Mouse (Mus musculus) right cerebral cortex, postnatal 25 days (tissue): ENCODE measurements around the gene Ogt.

ENCODE experiments used
- DNase-seq: peaks from one replicate; pipeline ENCODE4 v3.0.0; 2022

Ogt gene

DNA sequence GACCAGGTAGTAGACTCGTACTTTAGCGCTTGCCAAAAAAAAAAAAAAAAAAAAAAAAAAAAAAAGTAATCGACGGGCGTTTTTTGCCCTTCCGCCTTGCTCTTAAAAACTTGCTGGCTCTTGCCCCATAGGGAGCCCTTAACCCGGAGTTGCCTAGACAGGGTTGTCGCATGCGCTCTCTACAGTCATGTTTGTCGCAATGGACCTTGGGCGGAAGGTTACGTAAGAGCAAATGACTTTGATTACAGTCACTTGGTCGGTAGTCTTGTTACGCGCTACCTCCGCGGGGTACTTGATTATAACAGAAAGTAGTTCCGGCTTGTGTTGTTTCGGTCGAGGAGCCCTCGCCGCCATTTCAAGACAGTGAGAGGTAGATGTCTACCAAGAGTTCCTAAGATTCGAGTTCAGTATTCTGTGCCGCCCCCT, at the start of gene Ogt:
Ogt (plus strand) TSS at position 320 of the 426 bp plus-strand sequence.
- peak; percentile 82 for DNase-seq

GRCm38 (mm10) chrX:101616183-101616582, 23.7 kb upstream of the Ogt start:
- DNase-seq: no peak

DNA sequence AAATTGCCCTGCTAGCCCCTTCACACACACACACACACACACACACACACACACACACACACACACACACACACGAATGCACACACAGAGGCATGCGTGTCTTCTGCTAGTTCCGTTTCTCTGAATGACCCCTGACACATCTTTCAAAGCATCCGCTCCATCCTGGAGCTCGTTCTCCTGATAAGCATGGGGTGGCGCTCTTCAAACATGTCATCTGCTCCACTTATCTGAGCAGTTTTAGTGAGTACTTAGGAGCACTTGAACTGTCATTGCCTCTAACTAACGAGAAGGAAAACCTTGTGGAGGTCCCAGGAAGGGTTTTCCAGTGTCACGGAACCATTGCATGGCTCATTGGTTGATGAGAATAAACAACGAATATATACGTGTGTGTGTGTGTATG, 22.0 kb upstream of the Ogt start:
- no peak for DNase-seq

- DNase-seq: no peak
These were observed 19.5 kb upstream of the Ogt start for GRCm38 (mm10) chrX:101620317-101620716.

- DNase-seq: no peak
These were observed 17.3 kb upstream of the Ogt start for GRCm38 (mm10) chrX:101622539-101622938.

- DNase-seq: no peak
These were observed 2.9 kb upstream of the Ogt start for GRCm38 (mm10) chrX:101636821-101637525.

GRCm38 (mm10) chrX:101638856-101639255, 1.0 kb upstream of the Ogt start:
- no peak for DNase-seq

DNA sequence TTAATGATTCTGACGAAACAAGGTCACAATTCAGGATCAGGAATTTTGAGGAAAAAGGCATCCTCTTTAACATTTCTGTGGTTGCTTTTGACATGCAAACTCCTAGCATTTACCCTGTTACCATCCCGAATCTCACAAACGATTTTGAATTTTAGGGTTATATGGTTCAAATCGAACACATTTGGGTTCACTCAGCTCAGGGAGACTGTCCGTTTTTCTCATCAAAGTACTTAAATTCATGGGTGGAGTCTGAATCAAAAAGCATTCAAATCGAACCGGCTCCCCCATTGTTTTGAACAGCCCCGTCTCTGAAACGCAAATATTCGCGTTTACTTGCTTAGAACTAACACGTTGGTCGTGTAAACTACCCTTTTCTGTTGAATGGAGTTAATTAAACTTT, 554 bp upstream of the Ogt start:
- DNase-seq: no peak

DNA sequence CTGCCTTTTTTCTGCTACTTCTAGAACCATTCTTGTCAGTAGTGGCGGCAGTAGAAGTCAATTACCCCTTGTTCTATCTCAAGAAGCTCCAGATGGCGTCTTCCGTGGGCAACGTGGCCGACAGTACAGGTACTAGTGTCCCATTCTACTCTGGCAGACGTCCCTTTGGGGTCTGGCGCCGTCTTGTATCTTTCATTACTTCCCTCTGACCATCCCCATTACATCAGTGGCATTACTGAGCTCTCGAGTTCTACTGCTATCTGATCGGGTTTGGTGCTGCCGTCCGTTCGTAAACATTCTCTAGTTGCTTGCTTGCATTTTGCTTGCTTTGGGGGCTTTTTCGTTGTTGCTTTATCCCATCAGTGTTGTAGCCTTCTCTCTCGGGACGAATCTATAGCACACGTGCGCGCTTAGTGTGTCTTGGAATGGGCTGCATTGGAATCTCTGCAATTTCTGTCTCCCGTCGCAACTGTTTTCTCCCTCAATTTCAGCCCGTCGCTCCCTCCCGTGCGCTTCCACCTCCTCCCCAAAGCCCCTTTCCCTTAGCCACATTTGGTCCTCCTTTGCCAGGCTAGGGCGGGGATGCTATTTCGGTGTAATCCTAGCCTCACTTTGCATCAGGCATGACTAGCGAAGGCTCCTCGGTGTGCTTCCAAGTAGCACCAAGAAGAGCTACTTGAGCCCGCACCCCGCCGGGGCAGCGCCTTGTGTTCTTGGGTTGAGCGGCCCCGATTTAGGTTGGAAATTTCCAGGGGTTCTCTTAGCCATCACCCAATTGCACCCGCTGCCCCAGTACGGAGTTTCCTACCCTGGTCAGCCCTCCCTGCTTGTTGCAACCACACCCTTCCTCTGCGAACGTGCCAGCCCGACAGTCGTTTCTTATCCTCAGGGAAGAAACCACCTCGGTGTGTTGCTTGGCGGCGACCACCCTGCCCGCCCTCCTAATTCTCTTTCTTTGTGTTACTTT, 617 bp downstream of the Ogt start:
- DNase-seq: peak; percentile 13

DNA sequence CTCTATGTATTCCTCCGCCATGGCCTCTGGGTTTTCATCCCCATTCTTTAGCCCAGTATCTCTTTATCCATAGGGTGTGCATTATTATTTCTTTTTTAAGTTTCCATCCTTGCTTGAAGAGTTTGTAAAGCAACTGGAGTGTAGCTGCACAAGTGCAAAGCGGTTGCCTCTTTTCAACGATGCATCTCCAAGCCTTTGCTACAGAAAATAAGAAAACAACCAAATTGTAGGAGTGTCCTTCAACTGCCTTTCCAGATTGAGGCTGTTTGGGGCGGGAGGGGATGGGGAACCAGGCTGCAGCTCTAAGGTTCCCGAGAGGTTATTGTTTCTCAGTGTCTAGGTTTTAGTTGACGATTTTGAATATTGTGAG, 1.3 kb downstream of the Ogt start:
- no peak for DNase-seq

DNA sequence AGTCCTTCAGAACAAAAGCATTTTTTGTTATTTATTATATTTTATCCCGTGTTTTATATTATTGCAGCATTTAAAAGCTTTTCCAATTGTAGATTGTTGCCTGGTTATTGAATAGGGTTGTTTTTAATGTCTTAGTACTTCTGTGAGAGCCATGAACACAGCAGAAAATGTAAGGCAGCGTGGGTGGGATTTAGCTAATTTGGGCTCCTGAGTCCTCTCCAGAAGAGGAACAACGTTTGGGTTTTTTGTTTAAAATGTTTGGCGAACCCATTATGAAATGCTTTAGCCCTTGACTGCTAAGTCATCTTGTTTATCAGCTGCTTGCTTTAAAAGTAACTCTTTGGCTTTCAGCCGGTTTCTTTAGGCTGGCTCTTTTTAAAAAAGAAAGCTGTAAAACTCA, 2.2 kb downstream of the Ogt start:
- DNase-seq: no peak

- DNase-seq: no peak
These were observed 5.4 kb downstream of the Ogt start for GRCm38 (mm10) chrX:101645286-101645685.

GRCm38 (mm10) chrX:101646621-101647020, 6.8 kb downstream of the Ogt start:
- DNase-seq: no peak

GRCm38 (mm10) chrX:101695686-101696085, 55.8 kb downstream of the Ogt start:
- DNase-seq: no peak

GRCm38 (mm10) chrX:101697537-101697936, 57.7 kb downstream of the Ogt start:
- DNase-seq: no peak

DNA sequence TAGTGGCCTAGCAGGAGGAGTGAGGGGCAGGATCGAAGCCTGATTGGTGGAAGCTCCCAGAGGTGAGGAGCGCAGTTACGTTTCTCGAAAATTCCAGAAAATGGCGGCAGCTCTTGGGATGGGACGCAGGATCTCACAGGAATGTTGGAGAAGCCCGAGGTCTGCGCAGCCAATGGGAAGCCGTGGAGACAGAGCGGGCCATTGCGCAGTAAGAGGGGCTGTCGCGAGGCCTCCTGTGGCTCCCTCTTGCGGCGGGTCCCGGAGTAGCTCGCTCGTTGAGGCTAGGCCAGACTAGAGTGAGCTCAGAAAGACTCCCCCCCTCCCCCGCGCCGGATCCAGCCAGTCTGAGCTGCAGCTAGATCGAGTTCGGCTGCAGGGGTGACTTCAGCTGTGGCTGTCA, 58.4 kb downstream of the Ogt start:
- no peak for DNase-seq

DNA sequence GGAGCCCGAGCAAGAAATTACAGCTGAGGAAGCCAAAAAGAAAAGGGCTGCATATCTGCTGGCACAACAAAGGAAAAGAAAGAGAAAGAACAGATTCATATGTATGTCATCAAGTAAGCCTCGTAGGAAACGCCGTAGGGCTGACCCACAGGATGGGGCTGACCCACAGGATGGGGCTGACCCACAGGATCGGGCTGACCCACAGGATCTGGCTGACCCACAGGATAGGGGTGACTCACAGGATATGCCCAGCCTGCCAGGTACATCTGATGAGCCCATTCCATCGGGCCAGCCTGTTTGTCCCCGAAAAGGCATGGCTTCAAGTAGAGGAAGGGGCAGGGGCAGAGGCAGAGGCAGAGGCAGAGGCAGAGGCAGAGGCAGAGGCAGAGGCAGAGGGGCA, 65.3 kb downstream of the Ogt start:
- DNase-seq: no peak

DNA sequence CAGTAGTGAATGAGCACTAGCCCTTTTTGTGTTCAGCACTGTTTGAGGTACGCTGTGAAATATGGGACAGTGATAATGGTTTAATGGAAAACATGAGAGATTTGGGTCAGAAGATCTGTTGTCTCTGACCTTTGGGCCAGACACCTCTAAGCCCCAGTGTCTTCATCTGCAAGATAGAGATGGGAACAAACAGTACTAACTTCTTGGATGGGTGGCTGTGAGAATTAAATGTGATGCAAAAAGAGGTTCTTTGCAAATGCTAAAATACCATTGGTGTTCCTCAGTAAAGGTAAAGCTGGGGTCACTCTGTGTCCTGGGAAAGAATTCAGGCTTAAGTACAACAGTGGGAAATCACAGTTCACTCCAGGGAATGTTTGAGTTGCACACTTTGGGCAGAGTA, 80.5 kb downstream of the Ogt start:
- DNase-seq: no peak

DNA sequence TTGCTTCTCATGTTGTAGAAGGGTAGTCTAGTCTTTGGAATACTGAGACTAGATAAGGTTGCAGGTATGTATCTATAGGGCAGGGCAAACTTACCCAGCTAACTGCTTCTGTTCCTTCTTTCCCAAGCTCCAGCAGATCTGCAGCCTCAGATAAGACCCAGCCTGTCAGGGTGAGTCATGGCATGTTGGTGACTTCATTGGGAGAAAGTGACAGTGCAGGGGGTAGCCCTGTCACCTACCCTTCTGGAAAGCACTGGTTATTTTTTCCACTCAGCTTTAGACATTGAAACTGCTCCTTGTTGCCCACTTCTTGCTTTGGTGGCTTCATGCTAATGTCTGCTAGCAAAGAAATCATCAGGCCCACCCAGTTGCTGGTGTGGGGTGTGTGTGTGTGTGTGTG, 90.2 kb downstream of the Ogt start:
- no peak for DNase-seq

GRCm38 (mm10) chrX:101732644-101733043, 92.8 kb downstream of the Ogt start:
- DNase-seq: no peak

DNA sequence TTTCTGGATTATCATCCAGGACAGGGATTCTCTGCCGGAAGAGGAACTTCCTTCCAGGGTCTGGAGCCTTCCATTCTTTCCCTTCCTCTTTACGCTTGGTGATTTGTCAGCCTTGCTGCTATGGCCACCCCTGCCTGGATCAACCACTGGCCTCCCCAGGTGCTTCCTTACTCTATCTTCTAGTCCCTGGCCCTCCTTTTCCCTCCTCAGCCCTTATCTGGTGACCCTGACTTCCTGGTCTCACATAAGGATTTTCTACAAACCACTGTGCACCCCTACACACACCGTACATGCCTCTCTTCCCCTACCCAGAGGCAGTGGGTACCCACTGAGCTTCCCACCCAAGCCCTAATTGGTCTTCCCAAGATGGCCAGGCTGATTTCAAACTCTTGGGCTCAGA, 93.4 kb downstream of the Ogt start:
- no peak for DNase-seq

- DNase-seq: no peak
These were observed 94.0 kb downstream of the Ogt start, which contains the start of gene Cxcr3 for GRCm38 (mm10) chrX:101733828-101734319. TSS of gene Cxcr3 (minus strand) at chrX:101734269.
